10 mouse cellular contexts compared by ENCODE assay signal in genomic region chr12:31653611-31654010, GRCm38 (mm10). TPM values are rescaled to one million over a fixed set of nuclear protein-coding genes. Genes with fewer than 3 reads are reported as not detected.
DNase-seq lines count a peak whose midpoint lies in the region; ATAC-seq lines count a peak whose summit lies in the region.
"Had no signal": no experiment of that assay in that cellular context is flagged by ENCODE, and none has a peak within 500 bp of the region (broad histone marks: within the 10 kb centered on the region; RNA-seq: fewer than 3 reads in every experiment).

No protein-coding gene starts in this region.

- WGBS in heart, embryonic 13.5 days: 76% methylated on average over 5 of the region's 5 CpGs
- WGBS in embryonic facial prominence, embryonic 14.5 days: 71% methylated on average over 5 of the region's 5 CpGs
- 56% methylated on average over 5 of the region's 5 CpGs for WGBS in liver, embryonic 13.5 days (ENCODE audit: insufficient replicate concordance)

- H3K4me3 ChIP-seq in heart, embryonic 13.5 days: peak overlapping the region; percentile 92
- H3K4me3 ChIP-seq in embryonic facial prominence, embryonic 14.5 days (ENCODE audit: low read depth, low read length): peak overlapping the region; percentile 79
- H3K4me3 ChIP-seq in liver, embryonic 13.5 days (replicated peaks): peak overlapping the region; percentile 87

- no peak for ATAC-seq in heart, embryonic 13.5 days (ENCODE audit: extremely low read depth, insufficient number of reproducible peaks, low FRiP score, low TSS enrichment)
- ATAC-seq in embryonic facial prominence, embryonic 14.5 days (ENCODE audit: low read depth): no peak
- ATAC-seq in liver, embryonic 13.5 days (ENCODE audit: low read depth): no peak

- H3K9me3 ChIP-seq in heart, embryonic 13.5 days: no peaks in the 10 kb centered on the region
- H3K9me3 ChIP-seq in embryonic facial prominence, embryonic 14.5 days (ENCODE audit: control insufficient read depth, low read length): no peaks in the 10 kb centered on the region
- H3K9me3 ChIP-seq in liver, embryonic 13.5 days (replicated peaks): no peaks in the 10 kb centered on the region

- peaks cover 12% of the 10 kb centered on the region for H3K4me1 ChIP-seq in heart, embryonic 13.5 days
- H3K4me1 ChIP-seq in embryonic facial prominence, embryonic 14.5 days (ENCODE audit: control insufficient read depth, insufficient read depth, low read length): peaks cover 10% of the 10 kb centered on the region
- peaks cover 11% of the 10 kb centered on the region for H3K4me1 ChIP-seq in liver, embryonic 13.5 days (replicated peaks)

- intact Hi-C loops in heart, postnatal 25 days (cut with DNase I): loop anchor here (1.0 to 5.0 kb wide), 2 partner anchors 18 to 156 kb away; partner anchors contain the start of gene Cbll1

- peak overlapping the region; percentile 84 for H3K4me2 ChIP-seq in heart, embryonic 13.5 days
- H3K4me2 ChIP-seq in embryonic facial prominence, embryonic 14.5 days (ENCODE audit: low read depth, low read length): peak overlapping the region; percentile 65
- peak overlapping the region; percentile 56 for H3K4me2 ChIP-seq in liver, embryonic 13.5 days

- no peak overlapping the region for H3K9ac ChIP-seq in heart, embryonic 13.5 days
- H3K9ac ChIP-seq in embryonic facial prominence, embryonic 14.5 days (ENCODE audit: low read depth, low read length): no peak overlapping the region
- peak overlapping the region; percentile 56; the same call in 1 of the 2 replicates for H3K9ac ChIP-seq in liver, embryonic 13.5 days

- H3K27ac ChIP-seq in heart, embryonic 13.5 days (replicated peaks): no peak overlapping the region
- H3K27ac ChIP-seq in embryonic facial prominence, embryonic 14.5 days (replicated peaks; ENCODE audit: low read depth, low read length): no peak overlapping the region
- H3K27ac ChIP-seq in liver, embryonic 13.5 days: no peak overlapping the region

- no peaks in the 10 kb centered on the region for H3K27me3 ChIP-seq in heart, embryonic 13.5 days (replicated peaks)
- H3K27me3 ChIP-seq in embryonic facial prominence, embryonic 14.5 days (replicated peaks; ENCODE audit: control insufficient read depth, insufficient read depth, low read length): no peaks in the 10 kb centered on the region
- no peaks in the 10 kb centered on the region for H3K27me3 ChIP-seq in liver, embryonic 13.5 days

- H3K36me3 ChIP-seq in heart, embryonic 13.5 days: peaks cover 14% of the 10 kb centered on the region; the same call in 1 of the 2 replicates
- peaks cover 4% of the 10 kb centered on the region; the same call in 1 of the 2 replicates for H3K36me3 ChIP-seq in embryonic facial prominence, embryonic 14.5 days (ENCODE audit: control insufficient read depth, insufficient read depth, low read length)
- no peaks in the 10 kb centered on the region; the same call in 1 of the 2 replicates for H3K36me3 ChIP-seq in liver, embryonic 13.5 days

- no peak for DNase-seq in heart, postnatal 25 days (ENCODE audit: low spot score)
- DNase-seq in 416B (ENCODE audit: low read depth): peak; percentile 53
- DNase-seq in embryonic facial prominence, embryonic 14.5 days (ENCODE audit: low spot score): no peak
- DNase-seq in liver, embryonic 13.5 days: no peak
- no peak for DNase-seq in spleen, adult 12 weeks (ENCODE audit: low spot score)
- no peak for DNase-seq in spleen, postnatal 14 days (ENCODE audit: low spot score in 2 of 2)
- DNase-seq in layer of hippocampus, postnatal 25 days (ENCODE audit: extremely low spot score in 1 of 2, low spot score in 1 of 2): no peak
- DNase-seq: cerebellum, adult 9-11 months; kidney, adult 11 months had no signal

RNA-seq across cellular contexts. Expression of gene Dus4l, which starts 1.0 kb away (rescaled TPM):
- polyA plus RNA-seq in heart, embryonic 13.5 days (2015; fragmentation: Nextera tagmentation; extraction: Ambion mirVana): 5.3 and 6.8 TPM in 2 replicates
- total RNA-seq in heart, postnatal 25 days (2021): 1 to 10 TPM; 7.4 to 8.5 TPM
- polyA plus RNA-seq in embryonic facial prominence, embryonic 14.5 days (2014; fragmentation: Nextera tagmentation; extraction: Ambion mirVana): 8.9 and 9.3 TPM in 2 replicates
- 3.4 and 4.6 TPM in 2 replicates for polyA plus RNA-seq in liver, embryonic 13.5 days (2015; fragmentation: Nextera tagmentation; extraction: Ambion mirVana)
- 10 to 100 TPM in 1 of 2 experiments, 1 to 10 TPM in 1; 8.7 to 12.0 TPM for total RNA-seq in layer of hippocampus, postnatal 25 days (2021)

RNA-seq across cellular contexts. Expression of gene Cog5, which starts 1.1 kb away (rescaled TPM):
- 25.5 and 28.1 TPM in 2 replicates for polyA plus RNA-seq in heart, embryonic 13.5 days (2015; fragmentation: Nextera tagmentation; extraction: Ambion mirVana)
- total RNA-seq in heart, postnatal 25 days (2021): 10 to 100 TPM; 49.6 to 53.9 TPM
- polyA plus RNA-seq in embryonic facial prominence, embryonic 14.5 days (2014; fragmentation: Nextera tagmentation; extraction: Ambion mirVana): 32.4 and 34.0 TPM in 2 replicates
- 8.0 and 9.3 TPM in 2 replicates for polyA plus RNA-seq in liver, embryonic 13.5 days (2015; fragmentation: Nextera tagmentation; extraction: Ambion mirVana)
- total RNA-seq in layer of hippocampus, postnatal 25 days (2021): 10 to 100 TPM; 59.7 to 64.8 TPM

RNA-seq across cellular contexts. Expression of gene Bcap29, which starts 19.2 kb away (rescaled TPM):
- polyA plus RNA-seq in heart, embryonic 13.5 days (2015; fragmentation: Nextera tagmentation; extraction: Ambion mirVana): 46.7 and 46.9 TPM in 2 replicates
- total RNA-seq in heart, postnatal 25 days (2021): 10 to 100 TPM; 30.6 to 34.5 TPM
- 28.4 and 36.0 TPM in 2 replicates for polyA plus RNA-seq in embryonic facial prominence, embryonic 14.5 days (2014; fragmentation: Nextera tagmentation; extraction: Ambion mirVana)
- 41.8 and 48.2 TPM in 2 replicates for polyA plus RNA-seq in liver, embryonic 13.5 days (2015; fragmentation: Nextera tagmentation; extraction: Ambion mirVana)
- total RNA-seq in layer of hippocampus, postnatal 25 days (2021): 10 to 100 TPM; 34.0 to 34.5 TPM
